Mouse (Mus musculus): Measurements from ENCODE around the gene Pptc7.

GRCm38 (mm10) chr5:122330269-122330668, 46.1 kb downstream of the Pptc7 start:
- TF ChIP-seq CTCF (IDR thresholded peaks at IDR 0.05; ENCODE audit: low read depth, low read length), result no peak
- TF ChIP-seq POLR2A (IDR thresholded peaks at IDR 0.05; ENCODE audit: borderline replicate concordance, low read depth, low read length), result no peak

All from bone marrow macrophage, adult 2 months (primary cell).